Mouse (Mus musculus): ENCODE measurements around the gene Pidd1. TPM values are rescaled to one million over a fixed set of nuclear protein-coding genes. Genes with fewer than 3 reads are reported as not detected.
"Not testable (repeated sequence)": the region's sequence is repeated elsewhere in the genome, so short reads cannot be mapped to it uniquely, and the experiment has no call there.

Pidd1 gene
- polyA plus RNA-seq, 1 experiment = 5.6 TPM

GRCm38 (mm10) chr7:141417731-141418681 is 25.8 kb downstream of the Pidd1 start:
- no peak for TF ChIP-seq GATA1 (IDR thresholded peaks at IDR 0.05; ENCODE audit: low read length)
- no peak for TF ChIP-seq TAL1 (IDR thresholded peaks at IDR 0.05; ENCODE audit: low read length)
- peaks cover 5% of the 10 kb centered on the region for H3K27me3 ChIP-seq (ENCODE audit: control insufficient read depth)
- no peaks in the 10 kb centered on the region for H3K36me3 ChIP-seq (ENCODE audit: control insufficient read depth)
- peaks cover 24% of the 10 kb centered on the region for H3K4me1 ChIP-seq (ENCODE audit: control insufficient read depth)
- H3K4me3 ChIP-seq (replicated peaks) = no peak overlapping the region
- H3K9me3 ChIP-seq (ENCODE audit: control insufficient read depth, low read length) = no peaks in the 10 kb centered on the region

GRCm38 (mm10) chr7:141416144-141416841 is 27.5 kb downstream of the Pidd1 start:
- Histone ChIP-seq H3K4me1 (ENCODE audit: control insufficient read depth) (peaks cover 34% of the 10 kb centered on the region), H3K9me3 (ENCODE audit: control insufficient read depth, low read length) (no peaks in the 10 kb centered on the region), H3K4me3 (replicated peaks) (no peak overlapping the region), H3K27me3 (ENCODE audit: control insufficient read depth) (peaks cover 5% of the 10 kb centered on the region), H3K36me3 (ENCODE audit: control insufficient read depth) (peaks cover 7% of the 10 kb centered on the region)
- no peak for TF ChIP-seq TAL1 (IDR thresholded peaks at IDR 0.05; ENCODE audit: low read length)
- TF ChIP-seq GATA1 (IDR thresholded peaks at IDR 0.05; ENCODE audit: low read length) = no peak

GRCm38 (mm10) chr7:141413809-141414584 is 29.8 kb downstream of the Pidd1 start, which contains the start of gene Gatd1:
Gene Gatd1 (minus strand): TSS chr7:141414136.
- no peak for TF ChIP-seq TAL1 (IDR thresholded peaks at IDR 0.05; ENCODE audit: low read length)
- no peak for TF ChIP-seq GATA1 (IDR thresholded peaks at IDR 0.05; ENCODE audit: low read length)
- Histone ChIP-seq H3K4me3 (replicated peaks) (peak within 1 kb of the TSS; percentile 81), H3K9me3 (ENCODE audit: control insufficient read depth, low read length) (no peaks in the 10 kb centered on the region), H3K27me3 (ENCODE audit: control insufficient read depth) (peaks cover 4% of the 10 kb centered on the region), H3K36me3 (ENCODE audit: control insufficient read depth) (peaks cover 27% of the 10 kb centered on the region), H3K4me1 (ENCODE audit: control insufficient read depth) (peaks cover 40% of the 10 kb centered on the region)

- no peak for TF ChIP-seq TAL1 (IDR thresholded peaks at IDR 0.05; ENCODE audit: low read length)
- no peak for TF ChIP-seq GATA1 (IDR thresholded peaks at IDR 0.05; ENCODE audit: low read length)
- H3K4me3 ChIP-seq (replicated peaks) = peak overlapping the region; percentile 81
- peaks cover 34% of the 10 kb centered on the region for H3K36me3 ChIP-seq (ENCODE audit: control insufficient read depth)
- H3K9me3 ChIP-seq (ENCODE audit: control insufficient read depth, low read length) = no peaks in the 10 kb centered on the region
- H3K27me3 ChIP-seq (ENCODE audit: control insufficient read depth) = no peaks in the 10 kb centered on the region; the same call in 1 of the 2 replicates
- H3K4me1 ChIP-seq (ENCODE audit: control insufficient read depth) = peaks cover 46% of the 10 kb centered on the region
Measured at GRCm38 (mm10) chr7:141413331-141413730, 30.5 kb downstream of the Pidd1 start.

- TF ChIP-seq TAL1 (IDR thresholded peaks at IDR 0.05; ENCODE audit: low read length) (no peak), GATA1 (IDR thresholded peaks at IDR 0.05; ENCODE audit: low read length) (no peak)
- H3K36me3 ChIP-seq (ENCODE audit: control insufficient read depth) = peaks cover 43% of the 10 kb centered on the region
- H3K4me3 ChIP-seq (replicated peaks) = no peak overlapping the region
- peaks cover 46% of the 10 kb centered on the region for H3K4me1 ChIP-seq (ENCODE audit: control insufficient read depth)
- H3K9me3 ChIP-seq (ENCODE audit: control insufficient read depth, low read length) = peaks cover 7% of the 10 kb centered on the region
- no peaks in the 10 kb centered on the region for H3K27me3 ChIP-seq (ENCODE audit: control insufficient read depth)
Measured at GRCm38 (mm10) chr7:141411667-141412066, 32.2 kb downstream of the Pidd1 start.

GRCm38 (mm10) chr7:141410631-141411030 is 33.2 kb downstream of the Pidd1 start:
- no peak for TF ChIP-seq GATA1 (IDR thresholded peaks at IDR 0.05; ENCODE audit: low read length)
- no peak for TF ChIP-seq TAL1 (IDR thresholded peaks at IDR 0.05; ENCODE audit: low read length)
- peaks cover 40% of the 10 kb centered on the region for H3K4me1 ChIP-seq (ENCODE audit: control insufficient read depth)
- H3K4me3 ChIP-seq (replicated peaks) = no peak overlapping the region
- H3K36me3 ChIP-seq (ENCODE audit: control insufficient read depth) = peaks cover 50% of the 10 kb centered on the region
- no peaks in the 10 kb centered on the region for H3K27me3 ChIP-seq (ENCODE audit: control insufficient read depth)
- peaks cover 7% of the 10 kb centered on the region for H3K9me3 ChIP-seq (ENCODE audit: control insufficient read depth, low read length)

- no peak for TF ChIP-seq TAL1 (IDR thresholded peaks at IDR 0.05; ENCODE audit: low read length)
- TF ChIP-seq GATA1 (IDR thresholded peaks at IDR 0.05; ENCODE audit: low read length) = no peak
- Histone ChIP-seq H3K9me3 (ENCODE audit: control insufficient read depth, low read length) (peaks cover 7% of the 10 kb centered on the region), H3K27me3 (ENCODE audit: control insufficient read depth) (no peaks in the 10 kb centered on the region), H3K36me3 (ENCODE audit: control insufficient read depth) (peaks cover 66% of the 10 kb centered on the region), H3K4me1 (ENCODE audit: control insufficient read depth) (peaks cover 30% of the 10 kb centered on the region), H3K4me3 (replicated peaks) (no peak overlapping the region)
Measured at GRCm38 (mm10) chr7:141408833-141409232, 35.0 kb downstream of the Pidd1 start.

GRCm38 (mm10) chr7:141407670-141408069 is 36.2 kb downstream of the Pidd1 start:
- peaks cover 78% of the 10 kb centered on the region for H3K36me3 ChIP-seq (ENCODE audit: control insufficient read depth)
- H3K27me3 ChIP-seq (ENCODE audit: control insufficient read depth); H3K9me3 ChIP-seq (ENCODE audit: control insufficient read depth, low read length); H3K4me3 ChIP-seq (replicated peaks): not testable (repeated sequence)
- peaks cover 18% of the 10 kb centered on the region for H3K4me1 ChIP-seq (ENCODE audit: control insufficient read depth)

All from erythroblast, embryonic 14.5 days (primary cell).